Mouse (Mus musculus): ENCODE results near the gene Sipa1l3. TPM values are rescaled to one million over a fixed set of nuclear protein-coding genes. Genes with fewer than 3 reads are reported as not detected.

The Sipa1l3 gene
- polyA plus RNA-seq, 1 experiment: 63.3 TPM

DNA sequence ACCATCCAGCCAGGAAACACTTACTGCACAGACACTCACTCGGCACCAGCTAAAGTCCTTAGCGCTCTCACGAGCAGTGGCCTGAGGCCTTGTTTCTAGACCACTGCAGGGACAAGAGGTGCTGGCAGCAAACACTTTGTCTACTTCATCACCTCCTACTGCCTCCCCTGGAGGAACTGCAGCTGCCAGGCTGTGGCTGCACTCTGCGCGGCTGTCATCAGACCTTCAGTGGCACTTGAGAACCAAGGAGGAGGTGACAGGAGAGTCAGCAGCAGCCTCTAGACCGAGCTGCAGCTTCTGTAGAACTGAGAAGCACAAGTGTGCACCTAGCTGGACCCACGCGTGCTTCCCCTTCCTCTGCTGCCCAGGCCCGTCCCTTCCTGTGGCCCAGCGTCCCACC, 56.9 kb downstream of the Sipa1l3 start:
- TF ChIP-seq CTCF (IDR thresholded peaks at IDR 0.05; ENCODE audit: borderline replicate concordance, insufficient read depth, low read depth, low read length) (no peak), POLR2A (IDR thresholded peaks at IDR 0.05; ENCODE audit: borderline replicate concordance, insufficient read depth, low read length) (no peak)
- Histone ChIP-seq H3K4me3 (replicated peaks; ENCODE audit: insufficient read depth, low read depth, low read length) (no peak overlapping the region), H3K27ac (ENCODE audit: insufficient read depth, low read length) (0 out of 2 replicates have a peak overlapping the region, but pooled peaks have one; percentile 5), H3K4me1 (ENCODE audit: control insufficient read depth, insufficient read depth, low read length) (peaks cover 56% of the 10 kb centered on the region), H3K27me3 (ENCODE audit: control insufficient read depth, insufficient read depth, low read length) (no peaks in the 10 kb centered on the region)
- DNase-seq: no peak
- WGBS: 74% methylated on average over 10 of the region's 10 CpGs

DNA sequence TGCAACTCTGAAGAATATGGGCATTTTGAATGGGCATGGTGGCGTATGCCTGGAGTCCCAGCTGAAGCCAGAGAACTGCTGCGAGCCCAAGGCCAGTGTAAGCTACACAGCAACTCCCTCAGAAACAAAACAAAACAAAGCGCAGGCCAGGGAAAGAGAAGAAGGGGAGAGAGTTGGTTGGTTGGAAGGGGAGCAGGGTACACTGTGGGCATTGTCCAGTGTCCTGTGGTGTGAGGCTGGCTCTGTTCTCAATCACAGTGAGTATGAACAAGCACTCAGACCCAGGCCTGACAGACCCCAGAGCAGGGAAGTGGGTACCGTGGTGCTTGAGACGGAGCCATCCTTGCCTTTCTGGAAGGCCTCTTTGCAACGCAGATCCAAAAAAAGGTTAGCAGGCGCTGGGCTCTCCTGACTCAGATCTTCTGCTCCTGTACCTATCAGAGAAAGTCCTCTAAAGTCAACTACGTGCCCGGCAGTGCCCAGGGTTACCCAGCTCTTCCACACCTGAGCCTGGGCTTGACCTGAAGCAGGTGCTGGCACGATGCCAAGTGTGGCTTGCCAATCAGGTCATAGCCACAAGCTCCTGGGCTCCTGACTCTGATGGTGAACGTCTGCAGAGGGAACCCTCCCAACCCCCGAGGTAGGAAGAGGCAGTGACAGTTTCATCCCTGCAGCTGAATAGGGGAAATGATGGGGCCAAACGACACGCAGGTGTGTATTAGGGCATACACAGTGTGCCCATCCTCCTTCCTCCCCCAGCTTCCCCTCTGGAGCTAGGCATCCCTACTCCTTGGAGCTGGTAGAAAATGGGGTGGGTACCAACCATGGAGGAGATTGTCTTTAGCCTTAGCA, 59.3 kb downstream of the Sipa1l3 start:
- peak overlapping the region; percentile 18 for H3K27ac ChIP-seq (ENCODE audit: insufficient read depth, low read length)
- TF ChIP-seq POLR2A (IDR thresholded peaks at IDR 0.05; ENCODE audit: borderline replicate concordance, insufficient read depth, low read length) (no peak), CTCF (IDR thresholded peaks at IDR 0.05; ENCODE audit: borderline replicate concordance, insufficient read depth, low read depth, low read length) (no peak)
- no peaks in the 10 kb centered on the region for H3K27me3 ChIP-seq (ENCODE audit: control insufficient read depth, insufficient read depth, low read length)
- H3K4me3 ChIP-seq (replicated peaks; ENCODE audit: insufficient read depth, low read depth, low read length): no peak overlapping the region
- whole genome bisulfite sequencing: 39% methylated on average over 14 of the region's 14 CpGs
- H3K4me1 ChIP-seq (ENCODE audit: control insufficient read depth, insufficient read depth, low read length): peaks cover 55% of the 10 kb centered on the region
- peak; percentile 72 to 75 for DNase-seq

DNA sequence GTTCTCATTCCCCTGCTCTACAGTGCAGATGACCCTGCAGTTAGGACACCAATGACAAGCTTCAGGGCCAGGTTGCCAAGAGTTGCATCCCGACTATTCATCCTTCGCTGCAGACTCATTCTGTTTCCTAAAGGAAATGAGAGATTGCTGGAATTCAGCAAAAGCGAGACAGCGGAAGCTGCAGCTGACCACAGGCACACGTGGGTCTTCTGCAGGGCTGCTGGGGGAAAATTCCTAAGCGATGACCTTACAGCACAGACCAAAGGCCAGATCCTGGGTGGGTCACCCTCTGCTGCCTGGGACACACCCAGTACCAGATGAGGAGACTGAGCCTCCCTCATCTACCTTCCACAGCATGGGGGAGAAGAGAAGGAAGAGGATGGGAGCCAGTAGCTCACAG, 60.7 kb downstream of the Sipa1l3 start:
- no peak for TF ChIP-seq CTCF (IDR thresholded peaks at IDR 0.05; ENCODE audit: borderline replicate concordance, insufficient read depth, low read depth, low read length)
- no peak for TF ChIP-seq POLR2A (IDR thresholded peaks at IDR 0.05; ENCODE audit: borderline replicate concordance, insufficient read depth, low read length)
- Histone ChIP-seq H3K4me3 (replicated peaks; ENCODE audit: insufficient read depth, low read depth, low read length) (no peak overlapping the region), H3K27ac (ENCODE audit: insufficient read depth, low read length) (no peak overlapping the region), H3K4me1 (ENCODE audit: control insufficient read depth, insufficient read depth, low read length) (peaks cover 52% of the 10 kb centered on the region), H3K27me3 (ENCODE audit: control insufficient read depth, insufficient read depth, low read length) (no peaks in the 10 kb centered on the region)
- DNase-seq: no peak
- WGBS: 75% methylated on average over 6 of the region's 6 CpGs

DNA sequence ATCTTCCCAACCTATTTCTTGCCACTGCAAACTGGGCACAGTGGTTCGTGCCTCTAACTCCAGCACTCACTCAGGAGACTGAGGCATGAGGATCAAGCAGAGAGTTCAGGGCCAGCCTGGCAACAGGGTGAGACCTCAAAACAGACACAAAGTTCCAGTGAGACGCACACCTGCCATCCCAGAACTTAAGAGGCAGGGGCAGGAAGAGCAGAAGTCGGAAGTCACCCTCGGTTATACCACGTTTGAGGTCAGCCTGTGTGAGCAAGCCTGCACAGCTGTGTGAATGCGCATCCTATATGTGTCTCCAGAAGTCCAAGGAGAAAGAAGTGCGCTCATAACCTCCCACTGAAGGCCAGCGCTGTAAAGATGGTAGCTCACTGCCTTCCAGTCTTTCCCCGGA, 61.7 kb downstream of the Sipa1l3 start:
- no peak for TF ChIP-seq CTCF (IDR thresholded peaks at IDR 0.05; ENCODE audit: borderline replicate concordance, insufficient read depth, low read depth, low read length)
- TF ChIP-seq POLR2A (IDR thresholded peaks at IDR 0.05; ENCODE audit: borderline replicate concordance, insufficient read depth, low read length): no peak
- no peak overlapping the region for H3K27ac ChIP-seq (ENCODE audit: insufficient read depth, low read length)
- WGBS: 92% methylated on average over 9 of the region's 9 CpGs
- H3K4me3 ChIP-seq (replicated peaks; ENCODE audit: insufficient read depth, low read depth, low read length): no peak overlapping the region
- no peaks in the 10 kb centered on the region for H3K27me3 ChIP-seq (ENCODE audit: control insufficient read depth, insufficient read depth, low read length)
- peaks cover 48% of the 10 kb centered on the region for H3K4me1 ChIP-seq (ENCODE audit: control insufficient read depth, insufficient read depth, low read length)
- no peak for DNase-seq

DNA sequence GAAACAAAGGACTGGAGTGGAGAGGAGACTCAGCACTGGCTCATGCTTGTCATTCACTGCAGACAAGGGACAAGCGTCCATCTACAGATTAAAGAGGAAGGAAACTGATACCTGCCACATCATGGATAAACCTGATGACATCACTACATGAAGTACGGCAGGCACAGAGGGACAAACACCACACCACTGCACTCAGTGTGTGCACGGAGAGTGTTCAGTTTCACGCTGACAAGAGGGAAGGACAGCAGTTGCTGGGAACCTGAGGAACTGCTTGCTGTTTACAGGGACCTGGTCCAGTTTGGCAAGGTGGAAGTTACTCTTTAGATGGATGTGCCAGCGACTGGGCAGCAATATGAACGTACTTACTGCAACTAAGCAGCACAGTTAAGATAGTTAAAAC, 62.9 kb downstream of the Sipa1l3 start:
- no peak for TF ChIP-seq POLR2A (IDR thresholded peaks at IDR 0.05; ENCODE audit: borderline replicate concordance, insufficient read depth, low read length)
- TF ChIP-seq CTCF (IDR thresholded peaks at IDR 0.05; ENCODE audit: borderline replicate concordance, insufficient read depth, low read depth, low read length): no peak

DNA sequence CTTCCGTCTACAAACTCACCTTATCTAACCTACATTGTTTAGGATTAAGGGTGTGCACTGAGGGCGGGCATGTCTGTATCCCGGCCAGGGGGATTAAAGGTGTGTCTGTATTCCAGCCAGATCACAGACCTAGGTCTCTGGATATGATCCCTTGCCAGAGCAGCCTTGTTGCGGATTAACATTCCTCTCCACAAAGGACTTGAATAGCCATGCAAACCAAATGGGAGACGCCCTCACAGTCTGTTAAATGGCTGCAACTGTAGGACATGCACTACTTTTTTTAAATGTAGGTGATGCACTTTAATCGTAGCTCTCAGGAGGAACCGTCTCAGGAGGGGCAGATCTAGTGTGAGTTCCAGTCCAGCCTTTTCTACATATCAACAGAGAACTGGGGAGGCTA, 63.5 kb downstream of the Sipa1l3 start:
- WGBS: 80% methylated on average over 7 of the region's 7 CpGs
- Histone ChIP-seq H3K27ac (ENCODE audit: insufficient read depth, low read length) (no peak overlapping the region), H3K4me3 (replicated peaks; ENCODE audit: insufficient read depth, low read depth, low read length) (no peak overlapping the region), H3K4me1 (ENCODE audit: control insufficient read depth, insufficient read depth, low read length) (peaks cover 40% of the 10 kb centered on the region), H3K27me3 (ENCODE audit: control insufficient read depth, insufficient read depth, low read length) (no peaks in the 10 kb centered on the region)
- DNase-seq: no peak
- TF ChIP-seq POLR2A (IDR thresholded peaks at IDR 0.05; ENCODE audit: borderline replicate concordance, insufficient read depth, low read length) (no peak), CTCF (IDR thresholded peaks at IDR 0.05; ENCODE audit: borderline replicate concordance, insufficient read depth, low read depth, low read length) (no peak)

More for the DNA sequence above, 62.9 kb downstream of the Sipa1l3 start:
- Histone ChIP-seq H3K27ac (ENCODE audit: insufficient read depth, low read length) (no peak overlapping the region), H3K27me3 (ENCODE audit: control insufficient read depth, insufficient read depth, low read length) (no peaks in the 10 kb centered on the region), H3K4me3 (replicated peaks; ENCODE audit: insufficient read depth, low read depth, low read length) (no peak overlapping the region), H3K4me1 (ENCODE audit: control insufficient read depth, insufficient read depth, low read length) (peaks cover 43% of the 10 kb centered on the region)
- WGBS: 23% methylated on average over 6 of the region's 6 CpGs
- DNase-seq: no peak

DNA sequence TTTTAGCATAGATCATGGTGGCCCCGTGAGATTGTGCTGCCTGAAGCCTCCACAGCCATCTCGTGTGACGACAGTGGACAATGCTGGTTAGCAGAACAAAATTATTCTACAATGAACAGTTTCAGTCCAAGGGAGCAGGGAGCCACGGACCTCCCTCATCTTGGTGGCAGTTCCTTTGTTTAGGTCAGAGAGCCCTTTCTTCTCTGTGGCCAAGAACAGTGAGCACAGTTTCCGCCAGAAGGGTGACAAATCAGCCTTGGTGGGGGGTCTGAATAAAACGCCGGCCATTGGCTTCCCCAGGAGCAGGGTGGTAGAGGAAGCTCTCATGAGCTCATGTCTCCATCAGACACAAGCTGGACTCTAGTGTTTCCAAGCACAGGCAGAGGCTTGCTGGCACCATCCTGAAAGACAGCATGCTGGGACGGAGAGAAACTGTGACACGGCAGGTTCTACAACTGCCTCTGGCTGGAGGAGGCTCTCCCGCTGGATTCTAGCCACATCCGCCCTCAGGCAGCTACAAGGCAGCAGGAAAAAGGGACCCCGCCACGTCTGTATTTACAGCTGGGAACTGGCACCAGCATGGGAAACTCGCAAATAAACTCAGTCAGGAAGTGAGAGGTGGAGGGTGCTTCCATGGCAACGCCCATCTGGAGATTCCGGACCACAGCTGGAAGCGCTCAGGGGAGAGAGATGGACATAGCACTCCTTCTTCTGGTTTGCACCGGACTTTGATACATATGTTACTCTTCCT, 65.3 kb downstream of the Sipa1l3 start:
- no peak overlapping the region for H3K4me3 ChIP-seq (replicated peaks; ENCODE audit: insufficient read depth, low read depth, low read length)
- H3K27ac ChIP-seq (ENCODE audit: insufficient read depth, low read length): peak overlapping the region; percentile 4; the same call in 1 of the 2 replicates
- H3K4me1 ChIP-seq (ENCODE audit: control insufficient read depth, insufficient read depth, low read length): peaks cover 24% of the 10 kb centered on the region
- DNase-seq: peak; percentile 63 to 75
- H3K27me3 ChIP-seq (ENCODE audit: control insufficient read depth, insufficient read depth, low read length): no peaks in the 10 kb centered on the region
- WGBS: 16% methylated on average over 18 of the region's 18 CpGs
- TF ChIP-seq POLR2A (IDR thresholded peaks at IDR 0.05; ENCODE audit: borderline replicate concordance, insufficient read depth, low read length): no peak
- no peak for TF ChIP-seq CTCF (IDR thresholded peaks at IDR 0.05; ENCODE audit: borderline replicate concordance, insufficient read depth, low read depth, low read length)
